Mouse (Mus musculus) frontal cortex, postnatal 10 days (tissue): ENCODE data around the gene Tbx19.

ENCODE experiments used
- DNase-seq, 2 experiments: peaks; one replicate each; pipeline ENCODE4 v3.0.0; 2022; ENCODE audit warnings: low spot score in 2 of 2, mixed read lengths in 1 of 2

Gene Tbx19

GRCm38 (mm10) chr1:165114460-165115175 lies 46.0 kb downstream of the Tbx19 start:
- no peak for DNase-seq

GRCm38 (mm10) chr1:165113700-165114099 lies 46.9 kb downstream of the Tbx19 start:
- DNase-seq = no peak

GRCm38 (mm10) chr1:165110659-165111058 lies 49.9 kb downstream of the Tbx19 start:
- DNase-seq = no peak

- no peak for DNase-seq
Observed at GRCm38 (mm10) chr1:165109135-165109534, 51.4 kb downstream of the Tbx19 start.

GRCm38 (mm10) chr1:165108477-165108876 lies 52.1 kb downstream of the Tbx19 start:
- no peak for DNase-seq

DNA sequence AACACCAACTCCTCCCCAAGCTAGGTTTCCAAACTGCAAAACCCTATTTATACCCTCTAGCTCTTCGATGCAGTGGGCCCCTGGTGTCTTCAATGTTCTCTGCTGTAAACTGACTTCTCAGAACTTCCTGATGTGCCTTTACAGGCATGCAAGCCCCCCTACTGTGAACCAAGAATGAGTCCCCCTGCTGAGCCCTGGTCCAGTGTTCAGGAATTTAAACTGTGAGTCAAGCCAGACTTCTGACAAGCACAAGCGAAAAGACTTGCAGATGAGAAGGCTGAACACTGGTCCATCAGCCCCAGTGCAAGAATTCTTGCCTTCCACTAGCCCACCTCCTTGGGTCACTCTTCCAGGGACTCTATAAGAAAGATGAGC lies 54.6 kb downstream of the Tbx19 start:
- DNase-seq = no peak

GRCm38 (mm10) chr1:165105270-165106010 lies 55.1 kb downstream of the Tbx19 start:
- DNase-seq = no peak

GRCm38 (mm10) chr1:165104707-165105259 lies 55.8 kb downstream of the Tbx19 start:
- DNase-seq = peak in 1 of 2 experiments; percentile 27

DNA sequence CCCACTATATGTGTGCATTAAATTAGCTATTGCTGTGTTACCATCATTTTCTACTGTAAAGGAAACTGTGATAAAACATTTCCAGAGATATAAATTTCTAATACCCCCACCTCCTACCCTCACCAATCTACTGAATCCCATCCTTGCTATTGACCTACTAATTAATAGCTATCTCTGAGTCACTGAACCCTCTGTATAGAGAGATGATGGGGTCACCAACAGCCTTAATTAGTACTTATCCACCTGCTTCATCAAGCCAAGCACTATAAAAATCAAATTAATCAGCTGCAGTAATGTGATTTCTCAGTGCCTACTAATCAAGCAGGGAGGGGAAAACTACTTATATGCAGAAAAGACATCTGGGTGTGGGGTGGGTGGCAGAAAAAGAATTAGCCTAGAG lies 61.0 kb downstream of the Tbx19 start:
- no peak for DNase-seq

- DNase-seq = no peak
Observed at GRCm38 (mm10) chr1:165094871-165095270, 65.7 kb downstream of the Tbx19 start.

- DNase-seq = peak; percentile 79 to 82
Observed at GRCm38 (mm10) chr1:165091721-165092120, 68.9 kb downstream of the Tbx19 start.

GRCm38 (mm10) chr1:165089556-165089955 lies 71.0 kb downstream of the Tbx19 start:
- DNase-seq = no peak
